Mouse (Mus musculus) forebrain, embryonic 12.5 days (tissue): Measurements from ENCODE around the gene Tm2d1. TPM values are rescaled to one million over a fixed set of nuclear protein-coding genes. Genes with fewer than 3 reads are reported as not detected.
"Not testable (repeated sequence)": the region's sequence is repeated elsewhere in the genome, so short reads cannot be mapped to it uniquely, and the experiment has no call there.

Experiments used
- ATAC-seq: fragments of 200-750 bp; cut with Nextera tagmentation; 2 replicates; pipeline ENCODE4 v1.8.0; 2017; ENCODE audit warnings: moderate TSS enrichment; ENCODE audit not compliant: low FRiP score
- H3K27ac ChIP-seq: fragments of 300-500 bp; sonication (generic); 2 replicates; pipeline ENCODE4 v1.5.1; 2016; ENCODE audit warnings: mild to moderate bottlenecking
- H3K27me3 ChIP-seq: fragments of 300-500 bp; sonication (generic); 2 replicates; pipeline ENCODE4 v1.6.1; 2016; ENCODE audit warnings: mild to moderate bottlenecking
- H3K36me3 ChIP-seq: fragments of 300-500 bp; sonication (generic); replicated peaks from 2 replicates; pipeline ENCODE4 v1.6.1; 2016; ENCODE audit warnings: mild to moderate bottlenecking
- H3K4me1 ChIP-seq: fragments of 300-500 bp; sonication (generic); 2 replicates; pipeline ENCODE4 v1.6.1; 2016
- H3K4me2 ChIP-seq: fragments of 300-500 bp; sonication (generic); 2 replicates; pipeline ENCODE4 v1.6.1; 2016; ENCODE audit warnings: mild to moderate bottlenecking, moderate library complexity
- H3K4me3 ChIP-seq: fragments of 300-500 bp; sonication (generic); replicated peaks from 2 replicates; pipeline ENCODE4 v1.5.1; 2016; ENCODE audit warnings: mild to moderate bottlenecking
- H3K9ac ChIP-seq: fragments of 300-500 bp; sonication (generic); 2 replicates; pipeline ENCODE4 v1.6.1; 2016; ENCODE audit warnings: mild to moderate bottlenecking
- H3K9me3 ChIP-seq: fragments of 300-500 bp; sonication (generic); 2 replicates; pipeline ENCODE4 v1.6.1; 2016
- WGBS: fragments of 180-500 bp; shearing (Covaris S2); methylation state at CpG from one replicate; pipeline ENCODE4 v1.1.7; 2016; 5-methylcytosine and 5-hydroxymethylcytosine counted together
- polyA plus RNA-seq: library from polyadenylated mRNA; unstranded; fragments of >200 nt; fragmentation: Nextera tagmentation; extraction: Ambion mirVana; gene quantifications from 2 replicates; pipeline ENCODE4 v1.2.1, GENCODE M21; 2016

Gene Tm2d1
- polyA plus RNA-seq: 88.8 and 92.2 TPM in 2 replicates

GRCm38 (mm10) chr4:98382716-98383424, at the start of gene Tm2d1:
Gene Tm2d1, minus strand, starts transcription at chr4:98383306.
- Histone ChIP-seq H3K4me2 (peak within 1 kb of the TSS; percentile 59), H3K9me3 (no peaks in the 10 kb centered on the region), H3K27ac (peak within 1 kb of the TSS; percentile 16; the same call in 1 of the 2 replicates), H3K4me3 (peak within 1 kb of the TSS; percentile 60), H3K4me1 (peaks cover 11% of the 10 kb centered on the region), H3K27me3 (no peaks in the 10 kb centered on the region), H3K9ac (peak within 1 kb of the TSS; percentile 73), H3K36me3 (peaks cover 12% of the 10 kb centered on the region)
- ATAC-seq: peak; percentile 96
- under 1% methylated on average over 46 of the region's 46 CpGs for WGBS

GRCm38 (mm10) chr4:98428371-98428770, 45.3 kb upstream of the Tm2d1 start:
- ATAC-seq: no peak
- Histone ChIP-seq H3K9ac (no peak overlapping the region), H3K27me3 (no peaks in the 10 kb centered on the region), H3K9me3 (no peaks in the 10 kb centered on the region), H3K4me2 (no peak overlapping the region), H3K36me3 (no peaks in the 10 kb centered on the region), H3K4me3 (no peak overlapping the region), H3K27ac (no peak overlapping the region), H3K4me1 (no peaks in the 10 kb centered on the region)
- WGBS: 93% methylated on average over 8 of the region's 8 CpGs

- not testable (repeated sequence) for H3K9ac ChIP-seq, H3K4me1 ChIP-seq, H3K4me3 ChIP-seq, ATAC-seq, H3K4me2 ChIP-seq, H3K9me3 ChIP-seq, H3K36me3 ChIP-seq, H3K27me3 ChIP-seq, H3K27ac ChIP-seq
- WGBS: 94% methylated on average over 8 of the region's 8 CpGs
Observed at GRCm38 (mm10) chr4:98415150-98415549, 32.0 kb upstream of the Tm2d1 start.

GRCm38 (mm10) chr4:98408455-98408854, 25.3 kb upstream of the Tm2d1 start:
- Histone ChIP-seq H3K27ac (no peak overlapping the region), H3K36me3 (no peaks in the 10 kb centered on the region), H3K4me3 (no peak overlapping the region), H3K27me3 (no peaks in the 10 kb centered on the region), H3K4me2 (no peak overlapping the region), H3K9ac (no peak overlapping the region), H3K9me3 (no peaks in the 10 kb centered on the region), H3K4me1 (no peaks in the 10 kb centered on the region)
- no peak for ATAC-seq
- 93% methylated on average over 4 of the region's 4 CpGs for WGBS

GRCm38 (mm10) chr4:98404412-98404811, 21.3 kb upstream of the Tm2d1 start:
- no peak for ATAC-seq
- H3K4me3 ChIP-seq: no peak overlapping the region
- H3K9me3 ChIP-seq: no peaks in the 10 kb centered on the region
- no peak overlapping the region for H3K9ac ChIP-seq
- no peaks in the 10 kb centered on the region for H3K4me1 ChIP-seq
- H3K36me3 ChIP-seq: no peaks in the 10 kb centered on the region
- no peak overlapping the region for H3K27ac ChIP-seq
- H3K4me2 ChIP-seq: no peak overlapping the region
- WGBS: 92% methylated on average over 6 of the region's 6 CpGs
- no peaks in the 10 kb centered on the region for H3K27me3 ChIP-seq

GRCm38 (mm10) chr4:98403492-98403891, 20.4 kb upstream of the Tm2d1 start:
- Histone ChIP-seq H3K9me3 (no peaks in the 10 kb centered on the region), H3K4me1 (no peaks in the 10 kb centered on the region), H3K4me2 (no peak overlapping the region), H3K27ac (no peak overlapping the region), H3K4me3 (no peak overlapping the region), H3K36me3 (no peaks in the 10 kb centered on the region), H3K27me3 (no peaks in the 10 kb centered on the region), H3K9ac (no peak overlapping the region)
- no peak for ATAC-seq
- 90% methylated on average over 4 of the region's 4 CpGs for WGBS

GRCm38 (mm10) chr4:98401584-98401962, 18.5 kb upstream of the Tm2d1 start:
- no peaks in the 10 kb centered on the region for H3K36me3 ChIP-seq
- H3K9ac ChIP-seq: no peak overlapping the region
- no peak overlapping the region for H3K27ac ChIP-seq
- no peaks in the 10 kb centered on the region for H3K9me3 ChIP-seq
- H3K27me3 ChIP-seq: no peaks in the 10 kb centered on the region
- ATAC-seq: no peak
- no peak overlapping the region for H3K4me3 ChIP-seq
- WGBS: 82% methylated on average over 2 of the region's 2 CpGs
- H3K4me1 ChIP-seq: no peaks in the 10 kb centered on the region
- no peak overlapping the region for H3K4me2 ChIP-seq

GRCm38 (mm10) chr4:98400926-98401583, 17.9 kb upstream of the Tm2d1 start:
- no peak overlapping the region for H3K4me3 ChIP-seq
- ATAC-seq: no peak
- H3K4me2 ChIP-seq: no peak overlapping the region
- no peak overlapping the region for H3K9ac ChIP-seq
- no peaks in the 10 kb centered on the region for H3K9me3 ChIP-seq
- 37% methylated on average over 6 of the region's 6 CpGs for WGBS
- H3K27ac ChIP-seq: no peak overlapping the region
- no peaks in the 10 kb centered on the region; the same call in 1 of the 2 replicates for H3K27me3 ChIP-seq
- H3K4me1 ChIP-seq: no peaks in the 10 kb centered on the region
- no peaks in the 10 kb centered on the region for H3K36me3 ChIP-seq

- H3K9me3 ChIP-seq: no peaks in the 10 kb centered on the region
- H3K4me3 ChIP-seq: peak within 1 kb of the TSS; percentile 74
- 1% methylated on average over 64 of the region's 73 CpGs for WGBS
- peak; percentile 87 for ATAC-seq
- no peaks in the 10 kb centered on the region for H3K36me3 ChIP-seq
- peak within 1 kb of the TSS; percentile 81 for H3K4me2 ChIP-seq
- H3K27me3 ChIP-seq: no peaks in the 10 kb centered on the region; the same call in 1 of the 2 replicates
- no peaks in the 10 kb centered on the region for H3K4me1 ChIP-seq
- peak within 1 kb of the TSS; percentile 69 for H3K27ac ChIP-seq
- peak within 1 kb of the TSS; percentile 93 for H3K9ac ChIP-seq
Observed at GRCm38 (mm10) chr4:98395690-98396437, 12.8 kb upstream of the Tm2d1 start, which contains the start of gene Patj. Gene Patj, plus strand, starts transcription at chr4:98395785.

GRCm38 (mm10) chr4:98395346-98395689, 12.2 kb upstream of the Tm2d1 start:
- peak overlapping the region; percentile 93 for H3K9ac ChIP-seq
- H3K4me2 ChIP-seq: peak overlapping the region; percentile 81
- no peaks in the 10 kb centered on the region for H3K4me1 ChIP-seq
- H3K27me3 ChIP-seq: no peaks in the 10 kb centered on the region; the same call in 1 of the 2 replicates
- H3K4me3 ChIP-seq: peak overlapping the region; percentile 74
- peak overlapping the region; percentile 69; the same call in 1 of the 2 replicates for H3K27ac ChIP-seq
- no peak for ATAC-seq
- H3K36me3 ChIP-seq: no peaks in the 10 kb centered on the region
- H3K9me3 ChIP-seq: no peaks in the 10 kb centered on the region
- WGBS: 3% methylated on average over 7 of the region's 7 CpGs

GRCm38 (mm10) chr4:98385036-98385435, 1.9 kb upstream of the Tm2d1 start:
- H3K4me1 ChIP-seq: peaks cover 11% of the 10 kb centered on the region
- no peaks in the 10 kb centered on the region for H3K27me3 ChIP-seq
- H3K36me3 ChIP-seq: no peaks in the 10 kb centered on the region
- no peak overlapping the region for H3K4me2 ChIP-seq
- WGBS: 79% methylated on average over 5 of the region's 5 CpGs
- no peak overlapping the region for H3K9ac ChIP-seq
- no peak for ATAC-seq
- no peaks in the 10 kb centered on the region for H3K9me3 ChIP-seq
- H3K4me3 ChIP-seq: no peak overlapping the region
- no peak overlapping the region for H3K27ac ChIP-seq

GRCm38 (mm10) chr4:98376943-98377342, 6.2 kb downstream of the Tm2d1 start:
- H3K4me3 ChIP-seq: no peak overlapping the region
- 93% methylated on average over 2 of the region's 2 CpGs for WGBS

More at GRCm38 (mm10) chr4:98376943-98377342, 6.2 kb downstream of the Tm2d1 start:
- Histone ChIP-seq H3K36me3 (peaks cover 19% of the 10 kb centered on the region), H3K27me3 (no peaks in the 10 kb centered on the region), H3K9ac (no peak overlapping the region), H3K9me3 (no peaks in the 10 kb centered on the region), H3K4me1 (peaks cover 7% of the 10 kb centered on the region; the same call in 1 of the 2 replicates), H3K27ac (no peak overlapping the region), H3K4me2 (no peak overlapping the region)
- ATAC-seq: no peak
